Mouse (Mus musculus): ENCODE data around the gene Fen1.
"Not testable (repeated sequence)": the region's sequence is repeated elsewhere in the genome, so short reads cannot be mapped to it uniquely, and the experiment has no call there.

Fen1 gene

GRCm38 (mm10) chr19:10182670-10183298 is 21.2 kb downstream of the Fen1 start, which contains the start of gene Fads1:
Gene Fads1 (plus strand): TSS chr19:10182888.
- in situ Hi-C loops (cut with MboI, MseI) = loop anchor here (25.0 kb wide), 1 partner anchor 270 kb away; no protein-coding TSS in a partner anchor

GRCm38 (mm10) chr19:10182142-10182541 is 21.8 kb downstream of the Fen1 start:
- in situ Hi-C loops (cut with MboI, MseI) = loop anchor here (25.0 kb wide), 1 partner anchor 270 kb away; no protein-coding TSS in a partner anchor

GRCm38 (mm10) chr19:10181225-10181624 is 22.7 kb downstream of the Fen1 start:
- in situ Hi-C loops (cut with MboI, MseI) = loop anchor here (25.0 kb wide), 1 partner anchor 269 kb away; no protein-coding TSS in a partner anchor

GRCm38 (mm10) chr19:10176941-10177372 is 27.0 kb downstream of the Fen1 start:
- in situ Hi-C loops (cut with MboI, MseI) = loop anchor here (25.0 kb wide), 1 partner anchor 265 kb away; no protein-coding TSS in a partner anchor

- in situ Hi-C loops (cut with MboI, MseI) = loop anchor here (25.0 kb wide), 1 partner anchor 264 kb away; no protein-coding TSS in a partner anchor
These were observed 27.5 kb downstream of the Fen1 start for GRCm38 (mm10) chr19:10176477-10176876.

- in situ Hi-C loops (cut with MboI, MseI) = loop anchor here (25.0 kb wide), 1 partner anchor 263 kb away; no protein-coding TSS in a partner anchor
These were observed 29.0 kb downstream of the Fen1 start for GRCm38 (mm10) chr19:10174956-10175355.

GRCm38 (mm10) chr19:10173844-10174539 is 30.0 kb downstream of the Fen1 start:
- in situ Hi-C loops (cut with MboI, MseI) = no loop called here

- in situ Hi-C loops (cut with MboI, MseI) = no loop called here
These were observed 30.8 kb downstream of the Fen1 start for GRCm38 (mm10) chr19:10173116-10173718.

GRCm38 (mm10) chr19:10171846-10172245 is 32.1 kb downstream of the Fen1 start:
- in situ Hi-C loops (cut with MboI, MseI) = no loop called here

GRCm38 (mm10) chr19:10171359-10171758 is 32.6 kb downstream of the Fen1 start:
- in situ Hi-C loops (cut with MboI, MseI) = no loop called here

- in situ Hi-C loops (cut with MboI, MseI) = no loop called here
These were observed 33.5 kb downstream of the Fen1 start for GRCm38 (mm10) chr19:10170466-10170865.

GRCm38 (mm10) chr19:10169692-10170330 is 34.2 kb downstream of the Fen1 start:
- in situ Hi-C loops (cut with MboI, MseI) = not testable (repeated sequence)

GRCm38 (mm10) chr19:10169179-10169578 is 34.8 kb downstream of the Fen1 start:
- in situ Hi-C loops (cut with MboI, MseI) = no loop called here

GRCm38 (mm10) chr19:10168441-10168840 is 35.5 kb downstream of the Fen1 start:
- in situ Hi-C loops (cut with MboI, MseI) = no loop called here

GRCm38 (mm10) chr19:10167951-10168350 is 36.0 kb downstream of the Fen1 start:
- in situ Hi-C loops (cut with MboI, MseI) = no loop called here

- in situ Hi-C loops (cut with MboI, MseI) = no loop called here
These were observed 36.9 kb downstream of the Fen1 start for GRCm38 (mm10) chr19:10167112-10167511.

GRCm38 (mm10) chr19:10165928-10166327 is 38.0 kb downstream of the Fen1 start:
- in situ Hi-C loops (cut with MboI, MseI) = not testable (repeated sequence)

- in situ Hi-C loops (cut with MboI, MseI) = no loop called here
These were observed 40.1 kb downstream of the Fen1 start for GRCm38 (mm10) chr19:10163896-10164295.

GRCm38 (mm10) chr19:10157725-10158124 is 46.2 kb downstream of the Fen1 start:
- in situ Hi-C loops (cut with MboI, MseI) = no loop called here

- in situ Hi-C loops (cut with MboI, MseI) = no loop called here
These were observed 54.8 kb downstream of the Fen1 start for GRCm38 (mm10) chr19:10149189-10149588.
